Mouse (Mus musculus) lung, adult 2 months (tissue): ENCODE data around the gene Abcb9. TPM values are rescaled to one million over a fixed set of nuclear protein-coding genes. Genes with fewer than 3 reads are reported as not detected.

Experiments used
- DNase-seq: peaks from one replicate; pipeline ENCODE4 v3.0.0; 2022
- H3K4me1 ChIP-seq: fragments of 200-500 bp; 2 replicates; pipeline ENCODE4 v1.6.1; 2011; ENCODE audit warnings: low read length; ENCODE audit not compliant: control insufficient read depth, insufficient read depth
- H3K4me3 ChIP-seq: fragments of 200-500 bp; replicated peaks from 2 replicates; pipeline ENCODE3; 2011; ENCODE audit warnings: low read depth, mild to moderate bottlenecking, control low read depth, low read length; ENCODE audit errors: extremely low read depth
- CTCF ChIP-seq: fragments of 200-500 bp; IDR thresholded peaks from 2 replicates; pipeline ENCODE4 v1.5.1; 2011; ENCODE audit warnings: mild to moderate bottlenecking, low read length, control low read depth; ENCODE audit not compliant: insufficient read depth
- POLR2A ChIP-seq: fragments of 200-500 bp; IDR thresholded peaks from 2 replicates; pipeline ENCODE4 v1.6.1; 2011; ENCODE audit warnings: low read depth, mild to moderate bottlenecking, control low read depth, low read length, borderline replicate concordance; ENCODE audit errors: extremely low read depth
- whole genome bisulfite sequencing: fragments of 180-500 bp; shearing (Covaris S2); methylation state at CpG from one replicate; pipeline ENCODE4 v1.1.7; 2018; 5-methylcytosine and 5-hydroxymethylcytosine counted together
- polyA plus RNA-seq: library from polyadenylated mRNA; depleted of rRNA; stranded (reverse); fragments of >200 nt; gene quantifications from 2 replicates; pipeline ENCODE4 v1.2.3, GENCODE M21; 2012

The Abcb9 gene
- polyA plus RNA-seq, 1 experiment: 7.8 TPM

GRCm38 (mm10) chr5:124093852-124094604 is 1.6 kb downstream of the Abcb9 start:
- WGBS: 88% methylated on average over 12 of the region's 12 CpGs
- TF ChIP-seq POLR2A (no peak), CTCF (no peak)
- DNase-seq: no peak
- Histone ChIP-seq H3K4me1 (peaks cover 5% of the 10 kb centered on the region), H3K4me3 (no peak overlapping the region)

DNA sequence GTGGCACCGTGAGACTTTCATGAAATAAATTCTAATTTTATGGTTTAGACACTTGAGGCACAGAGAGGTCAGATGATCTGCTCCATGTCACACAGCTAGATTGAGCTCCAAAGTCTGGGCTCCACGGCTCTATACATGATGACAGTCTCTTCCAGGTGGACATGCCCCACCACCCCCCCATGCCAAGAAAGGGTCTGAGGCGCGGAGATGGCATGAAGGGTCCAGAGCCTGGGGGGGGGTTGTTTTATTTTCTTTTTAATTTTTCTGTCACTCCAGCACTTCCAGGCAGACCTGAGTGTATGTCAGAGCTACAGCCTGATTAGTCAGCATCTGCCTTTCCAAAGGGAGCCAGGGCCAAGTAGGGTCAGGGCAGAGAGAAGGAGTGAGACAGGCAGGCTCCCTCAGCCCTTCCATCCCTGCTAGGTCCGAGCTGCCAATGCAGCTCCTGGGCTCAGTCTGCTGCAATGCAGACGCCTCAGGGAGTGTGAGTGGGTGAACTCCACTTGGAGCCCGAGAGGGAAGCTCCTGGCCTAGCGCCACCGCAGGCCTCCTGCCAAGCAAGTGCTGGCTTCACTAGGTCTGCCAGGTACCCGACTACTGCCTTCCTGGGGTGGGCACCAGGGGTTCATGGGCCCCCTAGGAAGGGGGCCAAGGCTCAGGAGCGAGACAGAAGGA is 2.3 kb downstream of the Abcb9 start:
- 57% methylated on average over 11 of the region's 11 CpGs for WGBS
- Histone ChIP-seq H3K4me1 (peaks cover 5% of the 10 kb centered on the region), H3K4me3 (no peak overlapping the region)
- TF ChIP-seq POLR2A (no peak), CTCF (no peak)
- DNase-seq: peak; percentile 52

- Histone ChIP-seq H3K4me3 (no peak overlapping the region), H3K4me1 (peaks cover 5% of the 10 kb centered on the region)
- DNase-seq: no peak
- WGBS: 54% methylated on average over 9 of the region's 9 CpGs
- TF ChIP-seq POLR2A: no peak
- TF ChIP-seq CTCF: no peak
These were observed 3.6 kb downstream of the Abcb9 start for GRCm38 (mm10) chr5:124091951-124092406.

DNA sequence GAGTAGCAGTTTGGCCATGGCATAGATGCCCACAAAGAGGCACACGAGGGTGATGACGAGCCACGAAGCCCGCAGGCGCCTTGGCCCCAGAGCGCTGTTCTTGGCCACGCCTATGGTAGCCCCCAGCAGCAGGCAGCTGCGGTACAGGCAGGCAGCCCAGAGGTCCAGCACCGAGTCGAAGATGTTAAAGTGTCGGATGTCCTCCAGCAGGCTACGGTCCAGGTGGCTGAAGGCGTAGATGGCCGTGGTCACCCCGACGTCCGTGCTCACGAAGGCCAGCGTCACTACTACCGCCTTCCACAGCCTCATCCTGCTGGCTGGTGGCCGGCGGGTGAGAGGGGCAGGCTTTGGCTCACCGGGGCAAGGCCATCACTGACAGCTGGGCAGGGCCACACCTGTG is 5.7 kb downstream of the Abcb9 start:
- DNase-seq: no peak
- TF ChIP-seq POLR2A (no peak), CTCF (no peak)
- H3K4me1 ChIP-seq: peaks cover under 1% of the 10 kb centered on the region
- H3K4me3 ChIP-seq: no peak overlapping the region
- 90% methylated on average over 23 of the region's 23 CpGs for WGBS

- WGBS: 81% methylated on average over 4 of the region's 4 CpGs
- DNase-seq: no peak
- H3K4me1 ChIP-seq: no peaks in the 10 kb centered on the region
- TF ChIP-seq CTCF: no peak
- no peak for TF ChIP-seq POLR2A
- H3K4me3 ChIP-seq: no peak overlapping the region
These were observed 8.7 kb downstream of the Abcb9 start for GRCm38 (mm10) chr5:124086876-124087275.

- 83% methylated on average over 3 of the region's 3 CpGs for WGBS
- no peak for TF ChIP-seq CTCF
- no peak for TF ChIP-seq POLR2A
- no peak for DNase-seq
These were observed 10.1 kb downstream of the Abcb9 start for GRCm38 (mm10) chr5:124085513-124085912.

GRCm38 (mm10) chr5:124084588-124085173 is 10.9 kb downstream of the Abcb9 start:
- TF ChIP-seq CTCF: peak; percentile 99
- no peak for TF ChIP-seq POLR2A
- WGBS: 40% methylated on average over 11 of the region's 11 CpGs
- Histone ChIP-seq H3K4me3 (no peak overlapping the region), H3K4me1 (no peaks in the 10 kb centered on the region)
- peak; percentile 84 for DNase-seq

More at GRCm38 (mm10) chr5:124085513-124085912, 10.1 kb downstream of the Abcb9 start:
- no peak overlapping the region for H3K4me3 ChIP-seq
- no peaks in the 10 kb centered on the region for H3K4me1 ChIP-seq

DNA sequence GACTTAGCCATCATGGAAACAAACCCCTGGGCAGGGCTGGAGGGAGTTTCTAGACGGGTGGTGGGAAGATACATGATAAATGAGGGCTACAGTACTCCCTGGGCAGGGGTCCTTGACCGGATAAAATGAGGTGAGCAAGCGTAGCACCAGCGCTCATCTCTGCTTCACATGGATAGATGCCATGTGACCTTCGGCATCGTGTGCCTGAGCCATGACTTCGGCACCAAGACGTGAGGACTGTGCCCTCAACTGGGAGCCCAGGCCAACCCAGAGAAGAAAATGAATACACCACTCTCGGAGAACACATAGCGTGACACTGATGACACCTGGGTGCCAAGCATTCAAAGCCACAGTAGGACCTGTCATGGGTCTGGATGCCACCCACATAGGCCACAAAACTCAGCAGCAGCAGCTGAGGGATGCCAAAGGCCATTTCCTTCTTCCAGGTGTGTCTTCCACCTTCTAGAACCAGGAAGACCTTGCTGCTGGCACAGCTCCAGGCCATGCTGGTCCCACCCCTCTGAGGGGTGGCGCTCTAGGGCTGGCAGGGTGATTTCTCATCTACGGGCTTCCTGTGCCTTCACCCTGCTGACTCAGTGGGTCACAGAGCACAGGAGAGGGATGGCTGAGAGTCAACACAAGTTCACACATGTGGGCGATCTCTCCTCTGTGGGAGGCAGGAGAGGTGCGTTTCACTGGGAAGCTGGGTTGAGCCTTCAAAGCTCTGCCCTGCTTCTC is 11.6 kb downstream of the Abcb9 start:
- 82% methylated on average over 14 of the region's 14 CpGs for WGBS
- TF ChIP-seq POLR2A (no peak), CTCF (no peak)
- DNase-seq: no peak

DNA sequence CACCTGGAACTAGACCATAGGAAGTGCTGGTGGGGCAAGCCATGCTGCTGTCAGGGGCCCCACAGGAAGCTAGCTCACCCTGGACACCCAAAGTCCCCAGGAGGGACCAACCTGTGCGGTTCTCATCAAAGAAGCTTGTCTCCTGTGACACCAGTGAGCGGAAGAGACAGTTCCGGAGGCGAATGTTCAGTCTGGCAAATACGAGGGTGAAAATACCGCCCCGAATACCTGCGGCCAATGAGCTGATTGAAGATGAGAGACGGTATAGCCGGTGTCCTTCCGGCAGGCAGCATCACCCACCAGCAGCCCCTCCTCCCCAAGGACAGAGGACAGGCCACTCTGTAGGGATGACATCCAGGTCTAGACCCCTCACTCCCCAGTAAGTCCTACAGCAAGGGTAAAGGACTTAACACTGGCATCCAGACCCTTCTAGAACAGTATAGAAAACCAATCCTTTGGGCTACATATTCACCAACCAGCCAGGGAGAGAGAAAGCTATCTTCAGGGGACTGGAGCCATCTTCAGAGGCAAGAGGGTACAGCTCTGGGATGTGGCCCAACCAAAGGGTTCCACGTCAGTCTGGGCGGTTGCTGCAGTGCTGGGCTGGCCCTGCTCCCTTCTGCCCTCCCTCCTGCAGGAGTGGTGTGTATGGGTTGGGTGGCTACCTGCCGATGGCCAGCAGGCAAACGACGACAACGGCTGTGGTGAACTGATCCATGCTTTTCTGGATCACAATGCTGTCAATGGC is 12.5 kb downstream of the Abcb9 start:
- Histone ChIP-seq H3K4me1 (no peaks in the 10 kb centered on the region), H3K4me3 (no peak overlapping the region)
- DNase-seq: no peak
- WGBS: 91% methylated on average over 17 of the region's 17 CpGs
- no peak for TF ChIP-seq POLR2A
- no peak for TF ChIP-seq CTCF

More for the DNA sequence above, 11.6 kb downstream of the Abcb9 start:
- H3K4me3 ChIP-seq: no peak overlapping the region
- no peaks in the 10 kb centered on the region for H3K4me1 ChIP-seq
